Mouse (Mus musculus): ENCODE results near the gene St7. TPM values are rescaled to one million over a fixed set of nuclear protein-coding genes. Genes with fewer than 3 reads are reported as not detected.

The St7 gene
- polyA plus RNA-seq, 1 experiment = 18.8 TPM

GRCm38 (mm10) chr6:17797271-17797713 is 104.6 kb downstream of the St7 start:
- no peak overlapping the region for H3K27ac ChIP-seq (ENCODE audit: control insufficient read depth, insufficient read depth, low read depth, low read length, poor library complexity)
- H3K4me3 ChIP-seq (replicated peaks; ENCODE audit: control insufficient read depth, low read depth, low read length) = no peak overlapping the region
- 92% methylated on average over 5 of the region's 5 CpGs for WGBS
- TF ChIP-seq CTCF (IDR thresholded peaks at IDR 0.05; ENCODE audit: control insufficient read depth, insufficient read depth, low read length) (no peak), POLR2A (IDR thresholded peaks at IDR 0.05; ENCODE audit: borderline replicate concordance, control insufficient read depth, low read depth, low read length) (no peak)
- no peaks in the 10 kb centered on the region; the same call in 1 of the 2 replicates for H3K4me1 ChIP-seq (ENCODE audit: control insufficient read depth, insufficient read depth, low read length)

GRCm38 (mm10) chr6:17800694-17801093 is 108.0 kb downstream of the St7 start:
- TF ChIP-seq POLR2A (IDR thresholded peaks at IDR 0.05; ENCODE audit: borderline replicate concordance, control insufficient read depth, low read depth, low read length) = no peak
- TF ChIP-seq CTCF (IDR thresholded peaks at IDR 0.05; ENCODE audit: control insufficient read depth, insufficient read depth, low read length) = no peak
- Histone ChIP-seq H3K4me1 (ENCODE audit: control insufficient read depth, insufficient read depth, low read length) (no peaks in the 10 kb centered on the region; the same call in 1 of the 2 replicates), H3K27ac (ENCODE audit: control insufficient read depth, insufficient read depth, low read depth, low read length, poor library complexity) (no peak overlapping the region), H3K4me3 (replicated peaks; ENCODE audit: control insufficient read depth, low read depth, low read length) (no peak overlapping the region)
- 69% methylated on average over 5 of the region's 5 CpGs for WGBS

DNA sequence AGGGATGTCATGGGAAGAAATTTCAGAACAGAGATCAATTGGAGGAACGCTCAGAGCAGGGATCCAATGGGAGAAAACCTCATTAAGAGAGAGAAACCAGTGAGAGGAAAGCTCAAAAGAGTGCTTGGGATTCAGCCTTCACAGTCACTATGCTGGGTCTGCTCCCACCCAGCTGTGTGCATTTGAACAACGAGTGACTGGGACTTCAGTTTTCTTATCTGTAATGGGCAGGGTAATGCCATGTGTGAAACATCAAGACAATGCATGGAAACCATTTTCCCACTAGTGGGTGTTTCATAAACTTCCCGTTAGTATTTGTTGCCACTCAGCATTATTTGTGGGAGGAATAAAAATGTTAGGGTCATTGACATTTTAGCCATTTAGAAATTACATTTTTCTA is 111.7 kb downstream of the St7 start:
- WGBS = 67% methylated on average over 3 of the region's 3 CpGs
- Histone ChIP-seq H3K27ac (ENCODE audit: control insufficient read depth, insufficient read depth, low read depth, low read length, poor library complexity) (no peak overlapping the region), H3K4me1 (ENCODE audit: control insufficient read depth, insufficient read depth, low read length) (no peaks in the 10 kb centered on the region), H3K4me3 (replicated peaks; ENCODE audit: control insufficient read depth, low read depth, low read length) (no peak overlapping the region)
- TF ChIP-seq CTCF (IDR thresholded peaks at IDR 0.05; ENCODE audit: control insufficient read depth, insufficient read depth, low read length) = no peak
- no peak for TF ChIP-seq POLR2A (IDR thresholded peaks at IDR 0.05; ENCODE audit: borderline replicate concordance, control insufficient read depth, low read depth, low read length)

- Histone ChIP-seq H3K4me1 (ENCODE audit: control insufficient read depth, insufficient read depth, low read length) (peaks cover 1% of the 10 kb centered on the region; the same call in 1 of the 2 replicates), H3K4me3 (replicated peaks; ENCODE audit: control insufficient read depth, low read depth, low read length) (no peak overlapping the region), H3K27ac (ENCODE audit: control insufficient read depth, insufficient read depth, low read depth, low read length, poor library complexity) (no peak overlapping the region)
- TF ChIP-seq CTCF (IDR thresholded peaks at IDR 0.05; ENCODE audit: control insufficient read depth, insufficient read depth, low read length) (no peak), POLR2A (IDR thresholded peaks at IDR 0.05; ENCODE audit: borderline replicate concordance, control insufficient read depth, low read depth, low read length) (no peak)
- WGBS = 69% methylated on average over 4 of the region's 4 CpGs
These were observed 113.8 kb downstream of the St7 start for GRCm38 (mm10) chr6:17806569-17806968.

- peaks cover 1% of the 10 kb centered on the region; the same call in 1 of the 2 replicates for H3K4me1 ChIP-seq (ENCODE audit: control insufficient read depth, insufficient read depth, low read length)
- no peak overlapping the region for H3K4me3 ChIP-seq (replicated peaks; ENCODE audit: control insufficient read depth, low read depth, low read length)
- no peak overlapping the region for H3K27ac ChIP-seq (ENCODE audit: control insufficient read depth, insufficient read depth, low read depth, low read length, poor library complexity)
- 50% methylated on average over 2 of the region's 2 CpGs for WGBS
- TF ChIP-seq CTCF (IDR thresholded peaks at IDR 0.05; ENCODE audit: control insufficient read depth, insufficient read depth, low read length) = no peak
- no peak for TF ChIP-seq POLR2A (IDR thresholded peaks at IDR 0.05; ENCODE audit: borderline replicate concordance, control insufficient read depth, low read depth, low read length)
These were observed 118.3 kb downstream of the St7 start for GRCm38 (mm10) chr6:17811063-17811462.

GRCm38 (mm10) chr6:17811531-17811930 is 118.8 kb downstream of the St7 start:
- Histone ChIP-seq H3K4me3 (replicated peaks; ENCODE audit: control insufficient read depth, low read depth, low read length) (no peak overlapping the region), H3K4me1 (ENCODE audit: control insufficient read depth, insufficient read depth, low read length) (peaks cover 1% of the 10 kb centered on the region; the same call in 1 of the 2 replicates), H3K27ac (ENCODE audit: control insufficient read depth, insufficient read depth, low read depth, low read length, poor library complexity) (no peak overlapping the region)
- TF ChIP-seq CTCF (IDR thresholded peaks at IDR 0.05; ENCODE audit: control insufficient read depth, insufficient read depth, low read length) = no peak
- no peak for TF ChIP-seq POLR2A (IDR thresholded peaks at IDR 0.05; ENCODE audit: borderline replicate concordance, control insufficient read depth, low read depth, low read length)

DNA sequence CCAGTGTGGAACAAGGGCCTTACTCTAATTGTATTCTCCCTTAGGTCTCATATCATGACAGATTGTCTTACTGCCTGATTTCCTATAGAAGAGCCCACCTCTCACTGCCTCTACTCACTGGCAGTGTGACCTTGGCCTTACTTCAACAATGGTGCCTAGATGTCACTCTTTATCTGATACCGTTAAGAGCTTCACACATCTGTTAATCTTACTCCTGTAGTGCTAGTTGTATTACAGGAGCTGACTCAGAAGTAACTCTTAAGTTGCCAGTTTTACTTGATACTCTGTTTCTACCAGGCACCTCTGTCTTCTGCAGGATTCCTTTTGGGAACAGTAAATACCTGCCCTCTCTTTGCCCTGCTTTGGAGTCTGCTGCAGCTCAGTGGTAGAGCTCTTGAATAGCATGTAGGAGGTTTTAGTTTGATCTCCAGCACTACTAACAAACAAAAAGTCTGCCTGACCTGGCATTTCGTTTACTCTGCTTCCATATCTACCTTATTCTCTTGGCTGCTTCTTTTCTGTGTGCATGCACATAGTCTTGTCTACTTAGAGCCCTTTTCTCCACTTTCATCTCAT is 121.4 kb downstream of the St7 start:
- Histone ChIP-seq H3K27ac (ENCODE audit: control insufficient read depth, insufficient read depth, low read depth, low read length, poor library complexity) (no peak overlapping the region), H3K4me3 (replicated peaks; ENCODE audit: control insufficient read depth, low read depth, low read length) (no peak overlapping the region), H3K4me1 (ENCODE audit: control insufficient read depth, insufficient read depth, low read length) (peaks cover 1% of the 10 kb centered on the region; the same call in 1 of the 2 replicates)
- no peak for TF ChIP-seq CTCF (IDR thresholded peaks at IDR 0.05; ENCODE audit: control insufficient read depth, insufficient read depth, low read length)
- no peak for TF ChIP-seq POLR2A (IDR thresholded peaks at IDR 0.05; ENCODE audit: borderline replicate concordance, control insufficient read depth, low read depth, low read length)
- 61% methylated on average over 2 of the region's 2 CpGs for WGBS

GRCm38 (mm10) chr6:17816865-17817435 is 124.2 kb downstream of the St7 start:
- H3K4me3 ChIP-seq (replicated peaks; ENCODE audit: control insufficient read depth, low read depth, low read length) = no peak overlapping the region
- TF ChIP-seq CTCF (IDR thresholded peaks at IDR 0.05; ENCODE audit: control insufficient read depth, insufficient read depth, low read length) (no peak), POLR2A (IDR thresholded peaks at IDR 0.05; ENCODE audit: borderline replicate concordance, control insufficient read depth, low read depth, low read length) (no peak)
- no peak overlapping the region for H3K27ac ChIP-seq (ENCODE audit: control insufficient read depth, insufficient read depth, low read depth, low read length, poor library complexity)
- H3K4me1 ChIP-seq (ENCODE audit: control insufficient read depth, insufficient read depth, low read length) = no peaks in the 10 kb centered on the region
- WGBS = 49% methylated on average over 3 of the region's 3 CpGs
